Mouse (Mus musculus) thymus, adult 2 months (tissue): ENCODE data around the gene Rasl2-9.

Source experiments
- CTCF ChIP-seq: fragments of 200-500 bp; IDR thresholded peaks from 2 replicates; pipeline ENCODE4 v1.5.1; 2012; ENCODE audit warnings: mild to moderate bottlenecking, control low read depth, low read length, moderate library complexity, borderline replicate concordance; ENCODE audit not compliant: control insufficient read depth, poor library complexity, insufficient read depth; ENCODE audit errors: extremely low read depth
- POLR2A ChIP-seq: fragments of 200-500 bp; IDR thresholded peaks from 2 replicates; pipeline ENCODE4 v1.6.1; 2012; ENCODE audit warnings: mild to moderate bottlenecking, low read length, control low read depth, moderate library complexity; ENCODE audit not compliant: control insufficient read depth, poor library complexity, insufficient read depth; ENCODE audit errors: extremely low read depth

DNA sequence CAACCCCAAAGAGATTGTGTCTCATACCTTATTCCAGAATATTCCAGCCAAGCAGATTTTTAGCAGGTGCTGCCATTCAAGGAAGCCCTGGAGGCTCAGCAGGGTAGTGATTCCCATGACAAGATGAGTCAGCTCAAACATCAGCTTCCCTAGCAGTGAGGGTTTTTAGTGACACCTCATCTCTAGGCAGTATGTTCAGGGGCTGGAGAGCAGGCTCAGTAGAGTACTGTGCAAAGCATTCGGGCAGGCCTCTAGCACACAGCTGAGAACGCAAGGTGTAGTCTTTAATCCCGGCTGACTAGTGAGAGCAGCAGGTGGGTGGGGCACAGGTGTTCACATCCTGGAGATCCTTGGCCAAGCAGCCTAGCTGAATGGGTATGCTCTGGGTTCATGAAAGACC lies 26.0 kb downstream of the Rasl2-9 start:
- TF ChIP-seq CTCF (no peak), POLR2A (no peak)
